Mouse (Mus musculus): ENCODE measurements around the gene Shh. TPM values are rescaled to one million over a fixed set of nuclear protein-coding genes. Genes with fewer than 3 reads are reported as not detected.

Shh gene
- polyA plus RNA-seq (2012; rRNA removed), result 6.6 and 10.0 TPM in 2 replicates

DNA sequence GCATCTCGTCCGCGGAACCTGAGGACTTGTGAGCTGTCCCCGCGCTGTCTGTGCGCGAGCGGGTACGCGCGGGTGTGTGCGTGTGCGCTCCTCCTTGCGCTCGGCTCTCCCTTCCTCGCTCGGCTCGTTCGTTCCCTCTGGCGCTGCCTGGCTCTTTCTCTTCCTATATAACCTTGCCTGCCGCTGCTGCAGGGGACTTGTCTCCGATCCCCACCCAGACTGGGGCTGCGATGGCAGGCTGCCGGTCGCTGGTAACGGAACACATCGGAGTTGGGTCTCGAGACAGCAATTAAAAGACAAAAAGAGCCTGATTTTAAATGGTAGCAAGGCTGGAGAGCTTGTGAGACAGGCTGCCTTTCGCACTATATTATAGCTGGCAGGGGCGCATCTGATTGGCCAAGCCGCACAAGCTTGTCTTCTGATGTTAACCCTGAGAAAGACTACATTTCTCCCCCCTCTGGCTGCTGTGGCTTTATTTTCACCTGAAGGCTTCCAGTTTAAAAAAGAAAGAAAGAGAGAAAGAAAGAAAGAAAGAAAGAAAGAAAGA lies at the start of gene Shh:
TSS of gene Shh (minus strand) at position 497 of the 547 bp plus-strand sequence.
- no peak for DNase-seq (ENCODE audit: low read depth)

DNA sequence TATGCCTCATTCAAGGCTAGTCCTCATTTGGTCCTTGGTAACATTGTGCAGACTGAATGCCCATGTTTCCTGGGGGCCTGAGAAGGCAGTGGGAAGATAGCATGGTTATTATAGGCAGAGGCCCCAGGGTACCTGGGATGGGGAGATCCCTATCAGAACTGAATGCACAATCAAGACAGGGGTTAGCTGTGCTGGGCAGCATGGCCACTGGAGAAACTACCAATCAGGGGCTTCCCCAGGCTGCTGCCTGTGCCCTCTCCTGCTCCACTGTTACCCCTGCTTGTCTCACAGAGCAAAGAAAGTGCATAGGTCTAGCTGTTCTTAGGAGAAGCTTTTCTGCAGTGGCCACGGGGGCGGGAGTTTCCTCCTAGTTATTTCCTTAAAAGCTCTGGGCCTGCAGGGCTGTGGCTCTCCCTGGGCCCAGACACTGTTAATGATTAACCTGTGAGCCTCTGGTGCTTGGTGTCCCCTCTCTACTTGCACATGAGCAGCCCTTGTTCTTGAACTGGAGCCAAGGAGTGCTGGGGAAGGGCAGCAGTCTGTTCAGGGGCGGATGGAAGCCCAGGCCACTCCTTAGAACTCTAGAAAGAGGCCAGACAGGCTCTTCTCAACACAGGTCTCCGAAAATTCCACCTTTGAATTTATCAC lies 33.9 kb upstream of the Shh start:
- no peak for DNase-seq (ENCODE audit: low read depth)

DNA sequence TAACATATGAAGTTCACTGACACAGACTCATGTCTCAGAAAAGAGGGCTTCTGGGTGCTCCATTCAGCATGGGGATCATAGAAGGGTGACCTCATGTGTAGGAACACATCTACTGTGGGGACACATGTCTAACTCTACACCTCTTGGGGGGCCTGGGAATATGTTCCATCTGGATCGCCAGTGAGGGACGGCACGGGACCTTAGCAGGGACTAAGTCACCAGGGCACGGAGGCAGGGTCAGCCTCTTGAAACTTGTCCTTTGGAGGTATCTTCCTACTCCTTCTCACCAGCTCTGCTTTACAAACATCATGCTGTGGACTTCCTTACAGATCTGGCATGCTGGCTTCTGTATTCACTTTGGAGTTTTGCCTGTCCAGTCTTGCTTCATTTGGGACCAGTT lies 31.8 kb upstream of the Shh start:
- DNase-seq (ENCODE audit: low read depth), result no peak

DNA sequence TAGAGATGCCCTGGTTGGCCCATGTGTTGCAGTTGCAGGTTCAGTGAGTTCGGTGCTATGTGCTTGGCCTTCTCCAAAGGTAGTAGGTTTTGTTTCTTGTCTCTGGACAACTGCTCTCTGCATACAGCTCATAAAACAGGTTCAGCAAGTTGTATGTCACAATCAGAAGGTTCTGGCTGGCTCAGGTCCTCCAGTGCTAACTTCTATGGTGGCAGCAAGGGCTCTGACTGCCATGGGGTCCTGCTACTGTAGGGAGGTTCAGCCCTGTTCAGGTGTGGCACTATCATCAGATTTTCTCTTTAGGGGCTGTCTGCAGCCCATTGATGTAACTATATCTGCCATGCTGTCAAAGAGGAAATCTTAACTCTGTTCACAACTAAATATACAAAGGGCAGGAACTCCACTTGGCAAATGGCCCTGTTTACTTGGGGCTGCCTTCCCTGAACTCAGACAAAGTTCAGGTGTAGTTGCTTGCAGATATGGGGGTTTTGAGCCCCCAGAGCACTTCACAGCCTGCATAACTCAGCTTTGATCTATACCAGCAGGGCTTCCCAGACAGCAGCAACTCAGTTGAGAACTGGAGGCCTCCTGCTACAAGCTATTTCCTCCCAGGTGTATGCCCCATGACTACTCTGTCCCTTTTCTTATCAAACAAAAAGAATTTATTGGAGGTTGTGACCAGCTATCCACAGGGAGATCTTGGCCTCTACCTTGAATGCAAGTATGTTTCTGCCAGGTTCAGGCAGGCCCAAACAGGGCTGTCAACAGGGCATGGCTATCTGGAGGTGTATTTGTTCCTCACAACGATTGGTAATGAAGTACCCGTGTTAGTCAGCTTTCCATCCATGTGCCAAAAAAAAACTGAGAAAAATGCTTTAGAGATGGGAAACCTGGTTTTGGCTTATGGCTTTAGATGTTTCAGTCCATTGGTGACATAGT lies 28.9 kb upstream of the Shh start:
- peak; percentile 77 for DNase-seq (ENCODE audit: low read depth)

DNA sequence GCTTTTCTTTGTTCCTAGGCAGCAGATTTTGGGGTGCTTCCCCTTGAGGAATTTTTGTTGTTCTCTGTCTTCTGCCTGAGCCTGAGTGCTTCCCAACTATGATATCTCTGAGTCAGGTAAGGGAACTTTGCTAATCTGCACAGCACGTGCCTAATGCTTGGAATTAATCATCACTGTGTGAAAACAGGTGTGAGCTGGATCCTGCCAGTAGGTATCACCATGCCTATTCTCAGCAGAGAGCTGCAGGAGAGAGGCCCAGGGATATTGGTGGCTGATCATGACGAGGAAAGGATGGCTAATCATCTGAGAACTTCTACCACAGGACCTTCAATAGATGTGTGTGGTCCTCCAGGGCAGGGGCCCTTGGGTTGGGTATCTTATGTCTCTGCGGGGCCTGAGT lies 26.5 kb upstream of the Shh start:
- DNase-seq (ENCODE audit: low read depth), result no peak

DNA sequence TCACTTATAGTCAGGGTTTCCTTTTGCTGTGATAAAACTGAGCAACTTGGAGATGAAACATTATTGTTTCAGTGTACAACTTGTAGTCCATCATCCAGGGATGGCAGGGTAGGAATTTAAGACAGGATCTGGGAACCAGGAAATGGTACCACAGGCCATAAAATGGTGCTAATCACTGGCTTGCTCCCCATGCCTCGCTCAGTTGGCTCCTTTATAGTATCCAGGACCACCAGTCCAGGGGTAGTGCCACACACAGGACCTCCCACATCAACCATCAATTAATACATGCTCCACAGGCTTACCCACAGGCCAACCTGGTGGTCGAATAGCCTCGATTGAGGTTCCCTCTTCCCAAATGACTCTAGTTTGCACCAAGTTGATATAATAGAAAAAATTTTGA lies 15.9 kb upstream of the Shh start:
- no peak for DNase-seq (ENCODE audit: low read depth)

DNA sequence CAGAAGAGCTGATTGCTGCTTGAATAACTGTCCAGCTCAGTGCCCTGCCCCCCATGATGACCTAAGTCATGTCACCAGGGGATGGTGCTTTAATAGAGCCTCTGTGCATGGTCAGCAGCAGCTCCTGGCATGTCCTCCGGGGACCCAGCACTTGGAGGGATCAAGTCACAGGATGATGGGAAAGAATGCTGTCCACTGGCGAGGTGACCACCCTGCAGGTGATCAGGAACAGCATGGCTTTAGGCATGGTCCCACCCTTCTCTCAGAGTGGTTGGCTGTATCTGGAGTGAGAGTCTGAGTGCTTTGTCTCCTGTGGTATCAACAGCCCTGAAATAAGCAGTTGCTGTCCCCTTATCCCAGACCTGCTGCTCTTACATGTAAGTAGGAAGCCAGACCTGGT lies 14.7 kb upstream of the Shh start:
- DNase-seq (ENCODE audit: low read depth), result no peak

DNA sequence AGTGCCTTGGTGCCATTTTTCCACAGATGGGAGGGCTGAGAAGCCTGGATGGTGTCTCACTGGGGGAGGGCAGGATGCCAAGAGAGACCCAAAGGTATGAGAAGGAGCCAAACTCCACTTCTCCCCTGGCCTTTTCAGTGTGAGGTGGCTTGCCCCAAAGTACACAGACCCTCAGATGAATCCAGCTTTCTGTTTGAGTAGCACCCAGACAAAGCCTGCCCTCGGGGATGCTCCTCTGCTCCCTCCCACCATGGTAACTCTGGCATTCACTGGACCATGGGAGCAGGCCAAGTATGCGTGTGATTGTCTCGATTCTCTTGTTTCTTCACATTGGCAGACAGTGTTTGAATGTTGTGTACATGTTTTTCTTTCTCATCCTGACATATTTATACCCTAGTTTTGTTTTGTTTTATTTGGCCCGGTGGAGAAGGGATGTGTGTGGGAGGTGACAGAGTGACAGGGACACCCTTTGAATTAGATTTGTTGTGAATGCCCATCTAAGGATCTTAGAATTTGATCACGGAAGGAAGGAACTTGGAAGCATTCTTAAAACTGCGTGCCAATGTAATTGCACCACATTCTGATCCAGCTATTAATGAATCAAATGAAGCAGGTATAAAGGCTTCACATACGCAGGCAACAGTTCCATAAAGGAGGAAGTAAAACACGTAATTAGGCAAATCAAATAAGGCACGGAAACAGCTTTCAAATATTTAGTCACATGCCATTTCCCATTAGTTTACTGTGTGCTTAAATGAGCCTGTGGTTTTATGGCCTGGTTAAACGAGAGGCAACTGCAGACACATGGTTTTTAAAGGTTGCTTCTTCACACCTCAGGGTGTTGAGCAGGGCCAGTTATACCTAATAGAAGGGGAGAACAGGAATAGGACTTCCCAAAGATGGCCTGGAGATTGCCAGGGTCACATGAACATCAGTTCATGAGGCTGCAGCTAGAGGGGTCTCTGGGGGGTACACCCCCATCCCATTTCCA lies 9.6 kb upstream of the Shh start:
- DNase-seq (ENCODE audit: low read depth), result peak; percentile 59

DNA sequence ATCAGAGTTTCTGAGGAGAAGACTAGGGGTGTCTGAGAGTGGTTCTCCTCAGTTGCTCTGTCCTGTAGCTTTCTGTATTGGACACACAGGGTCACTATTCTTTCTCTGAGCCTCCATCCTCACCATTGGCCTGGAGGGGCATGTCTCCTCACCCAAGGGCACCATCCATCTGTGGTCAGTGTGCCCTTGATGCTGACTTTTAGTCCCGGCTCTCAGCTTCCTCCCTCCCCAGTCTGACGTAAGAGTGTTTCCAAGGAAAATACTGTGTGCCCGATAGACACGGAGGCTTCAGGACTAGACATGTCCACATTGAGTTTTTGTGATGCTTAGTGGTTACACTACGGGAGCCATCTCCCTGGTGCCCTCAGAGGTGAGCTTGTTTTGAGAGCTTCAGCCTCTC lies 6.5 kb upstream of the Shh start:
- DNase-seq (ENCODE audit: low read depth), result no peak

DNA sequence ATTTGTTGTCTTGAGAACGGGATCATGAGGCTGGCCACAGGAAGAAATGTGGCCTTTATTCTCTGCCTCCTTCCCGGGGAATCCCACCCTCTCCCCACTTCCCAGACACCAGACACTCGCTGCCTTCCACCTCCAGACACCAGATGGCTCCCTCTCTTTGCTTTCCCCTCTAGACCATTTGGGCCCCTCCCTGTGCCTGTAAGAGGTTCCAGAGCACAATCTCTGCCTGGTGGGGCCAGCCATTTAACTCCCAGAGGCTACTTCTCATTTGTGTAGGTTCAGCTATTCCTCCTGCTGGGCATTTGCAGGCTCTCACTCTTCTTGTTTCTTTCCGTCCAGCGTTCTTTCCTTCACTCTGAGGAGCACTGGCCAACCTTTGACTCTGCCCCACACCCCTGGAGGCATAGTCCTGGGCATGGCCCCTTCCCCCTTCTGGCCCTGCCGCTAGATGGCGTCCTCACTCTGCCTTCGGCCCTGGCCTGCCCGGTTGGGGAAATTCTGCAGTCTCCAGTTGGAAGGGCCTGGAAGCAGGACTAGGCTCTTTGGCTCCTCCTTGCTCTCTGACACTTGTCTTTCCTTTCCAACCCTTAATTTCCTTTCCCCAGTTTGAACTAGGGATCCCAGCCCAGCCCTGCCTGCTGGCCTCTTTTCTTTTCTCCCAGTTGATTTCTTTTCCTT lies 2.6 kb upstream of the Shh start:
- DNase-seq (ENCODE audit: low read depth), result no peak

DNA sequence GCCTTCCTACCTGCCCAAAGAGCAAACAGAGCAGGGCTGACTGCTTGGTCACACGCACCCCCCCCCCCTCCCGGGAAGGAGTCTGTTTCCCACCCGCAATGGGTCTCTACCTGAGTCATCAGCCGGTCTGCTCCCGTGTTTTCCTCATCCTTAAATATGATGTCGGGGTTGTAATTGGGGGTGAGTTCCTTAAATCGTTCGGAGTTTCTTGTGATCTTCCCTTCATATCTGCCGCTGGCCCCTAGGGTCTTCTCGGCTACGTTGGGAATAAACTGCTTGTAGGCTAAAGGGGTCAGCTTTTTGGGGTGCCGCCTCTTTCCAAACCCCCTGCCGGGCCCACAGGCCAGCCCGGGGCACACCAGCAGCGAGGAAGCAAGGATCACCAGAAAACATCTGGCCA lies 705 bp downstream of the Shh start:
- no peak for DNase-seq (ENCODE audit: low read depth)

DNA sequence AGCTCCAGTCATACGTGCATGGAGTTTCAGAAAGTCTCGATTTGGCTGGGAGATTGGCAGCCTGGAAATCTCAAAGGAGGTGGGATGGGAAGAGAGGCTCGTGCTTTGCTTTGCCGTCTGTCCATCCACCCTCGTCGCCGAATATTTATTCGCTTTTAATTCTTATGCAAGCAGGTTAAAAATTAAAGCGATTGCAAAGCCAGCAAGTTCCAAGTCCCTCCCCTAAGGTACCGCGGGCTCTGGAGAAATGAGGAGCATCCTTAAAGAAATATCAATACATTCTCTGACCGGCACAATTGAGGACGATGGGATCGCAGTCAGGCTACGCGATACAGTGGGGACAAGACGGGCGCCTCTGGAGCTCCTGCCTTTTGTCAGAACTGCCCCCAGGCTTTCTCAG lies 1.5 kb downstream of the Shh start:
- no peak for DNase-seq (ENCODE audit: low read depth)

DNA sequence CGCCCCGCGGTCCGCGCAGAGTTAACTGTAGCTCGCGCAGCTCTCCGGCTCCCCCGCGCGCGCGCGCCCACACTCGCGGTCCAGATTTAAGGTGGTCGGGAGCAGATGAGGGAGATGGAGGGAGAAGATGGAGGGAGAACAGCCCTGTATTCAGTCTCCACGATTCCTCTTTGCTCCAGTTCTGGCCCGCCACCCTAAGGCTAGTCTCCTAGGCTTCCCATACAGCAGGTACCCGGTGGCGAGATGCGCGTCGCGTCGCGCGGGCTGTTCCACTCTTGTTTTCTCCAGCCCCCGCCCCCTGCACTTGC lies 2.0 kb downstream of the Shh start:
- DNase-seq (ENCODE audit: low read depth), result no peak

DNA sequence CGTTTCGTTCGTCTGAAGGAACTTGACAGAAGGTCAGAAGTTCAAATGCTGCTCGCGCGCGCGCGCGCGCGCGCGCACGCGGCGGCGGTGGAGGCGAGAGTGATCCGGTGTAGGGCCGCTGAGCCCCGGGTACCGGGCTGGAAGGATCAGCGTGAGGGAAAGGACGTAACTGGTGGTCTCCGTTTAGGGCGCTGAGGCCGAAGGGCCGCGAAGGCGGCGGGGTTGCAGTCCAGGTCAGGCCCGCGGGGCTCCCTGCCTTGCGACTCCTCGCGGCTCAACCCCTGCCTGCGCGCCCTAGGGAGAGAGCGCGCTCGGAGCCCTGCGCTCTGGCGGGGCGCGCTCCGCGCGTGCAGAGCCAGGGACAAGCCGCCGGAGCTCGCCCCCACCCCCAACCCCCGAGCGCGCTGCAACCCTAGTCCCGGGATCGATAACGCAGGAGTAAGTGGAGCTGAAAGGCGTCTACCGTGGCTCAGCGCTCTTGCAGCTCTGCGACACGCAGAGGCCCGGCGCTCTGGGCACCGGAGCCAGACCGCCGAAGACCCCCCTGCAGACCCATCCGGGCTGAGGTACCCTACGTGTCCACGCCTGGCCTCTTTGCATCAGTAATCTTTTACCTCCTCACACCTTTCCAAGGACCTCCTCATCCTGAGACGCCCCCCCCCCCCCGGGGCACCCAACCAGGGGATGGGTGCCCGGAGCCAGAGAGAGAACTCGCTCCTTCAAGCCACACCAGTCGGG lies 2.5 kb downstream of the Shh start:
- no peak for DNase-seq (ENCODE audit: low read depth)

DNA sequence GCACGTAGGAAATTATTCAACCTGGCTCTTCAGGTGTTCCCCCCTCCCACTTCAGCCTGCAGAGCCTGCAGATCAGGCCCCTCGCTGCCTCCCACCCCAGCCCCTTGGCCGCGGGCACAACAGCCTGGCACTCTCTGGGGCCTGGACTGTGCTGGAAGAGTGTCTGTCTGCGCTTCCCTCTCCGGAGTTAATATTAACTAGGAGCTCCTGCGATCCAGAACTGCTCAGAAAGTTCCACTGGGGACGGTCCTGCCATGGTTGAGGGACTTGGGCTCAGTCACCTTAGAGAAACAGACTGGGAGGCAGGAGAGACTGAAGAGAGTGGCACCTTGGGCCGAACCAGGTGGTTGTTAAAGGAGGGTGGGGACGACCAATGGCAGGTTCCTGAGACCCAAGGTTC lies 3.4 kb downstream of the Shh start:
- no peak for DNase-seq (ENCODE audit: low read depth)

DNA sequence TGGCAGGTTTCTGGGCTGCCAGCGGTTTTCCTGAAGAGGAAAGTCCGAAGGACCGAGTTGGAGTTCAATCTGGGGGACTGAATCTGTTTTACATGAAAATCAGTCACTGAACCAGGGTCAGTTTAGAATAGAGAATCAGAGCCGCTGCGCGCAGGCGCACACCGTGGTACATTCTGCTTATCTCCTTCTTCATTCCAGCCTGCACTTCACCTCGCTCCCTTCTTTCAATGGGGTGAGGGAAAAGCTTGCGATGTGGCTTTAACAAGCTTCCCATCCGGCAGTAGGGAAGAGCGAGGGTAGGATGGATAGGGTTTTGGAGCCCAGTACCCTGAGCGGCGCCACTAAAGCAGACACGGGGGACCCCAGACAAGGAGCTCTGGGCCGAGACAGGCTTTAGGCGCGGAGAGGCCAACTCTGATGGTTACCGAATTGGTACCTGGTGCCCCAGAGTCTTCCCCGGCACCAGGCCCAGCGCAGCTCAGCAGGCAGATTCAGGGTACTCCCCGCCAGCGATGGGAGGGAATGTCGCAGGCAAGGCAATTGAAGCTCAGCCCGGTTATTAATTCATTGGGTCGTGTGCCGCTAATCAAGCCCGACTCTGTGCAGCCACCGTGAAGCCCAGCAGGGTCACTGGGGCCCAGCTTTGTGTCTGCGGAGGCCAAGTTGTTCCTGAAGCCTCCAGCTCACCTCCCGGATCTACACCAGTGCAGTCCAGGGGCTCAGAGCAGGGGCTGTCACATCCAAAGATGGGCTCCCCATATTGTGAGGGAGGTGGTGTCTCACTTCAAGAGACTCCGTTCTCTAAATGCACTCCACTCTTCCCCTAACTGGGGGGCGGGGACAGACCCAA lies 4.1 kb downstream of the Shh start:
- no peak for DNase-seq (ENCODE audit: low read depth)

DNA sequence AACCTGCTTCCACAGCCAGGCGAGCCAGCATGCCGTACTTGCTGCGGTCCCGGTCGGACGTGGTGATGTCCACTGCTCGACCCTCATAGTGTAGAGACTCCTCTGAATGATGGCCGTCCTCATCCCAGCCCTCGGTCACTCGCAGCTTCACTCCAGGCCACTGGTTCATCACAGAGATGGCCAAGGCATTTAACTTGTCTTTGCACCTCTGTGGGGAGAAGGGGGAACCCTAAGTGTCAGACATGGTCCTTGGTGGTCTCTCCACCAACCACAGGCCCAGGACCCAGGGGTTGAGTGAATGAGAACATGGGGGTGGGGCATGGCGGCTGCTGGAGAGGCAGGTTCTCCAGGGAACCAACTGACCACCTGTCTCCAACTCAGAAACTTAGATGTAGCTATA lies 5.7 kb downstream of the Shh start:
- DNase-seq (ENCODE audit: low read depth), result no peak

DNA sequence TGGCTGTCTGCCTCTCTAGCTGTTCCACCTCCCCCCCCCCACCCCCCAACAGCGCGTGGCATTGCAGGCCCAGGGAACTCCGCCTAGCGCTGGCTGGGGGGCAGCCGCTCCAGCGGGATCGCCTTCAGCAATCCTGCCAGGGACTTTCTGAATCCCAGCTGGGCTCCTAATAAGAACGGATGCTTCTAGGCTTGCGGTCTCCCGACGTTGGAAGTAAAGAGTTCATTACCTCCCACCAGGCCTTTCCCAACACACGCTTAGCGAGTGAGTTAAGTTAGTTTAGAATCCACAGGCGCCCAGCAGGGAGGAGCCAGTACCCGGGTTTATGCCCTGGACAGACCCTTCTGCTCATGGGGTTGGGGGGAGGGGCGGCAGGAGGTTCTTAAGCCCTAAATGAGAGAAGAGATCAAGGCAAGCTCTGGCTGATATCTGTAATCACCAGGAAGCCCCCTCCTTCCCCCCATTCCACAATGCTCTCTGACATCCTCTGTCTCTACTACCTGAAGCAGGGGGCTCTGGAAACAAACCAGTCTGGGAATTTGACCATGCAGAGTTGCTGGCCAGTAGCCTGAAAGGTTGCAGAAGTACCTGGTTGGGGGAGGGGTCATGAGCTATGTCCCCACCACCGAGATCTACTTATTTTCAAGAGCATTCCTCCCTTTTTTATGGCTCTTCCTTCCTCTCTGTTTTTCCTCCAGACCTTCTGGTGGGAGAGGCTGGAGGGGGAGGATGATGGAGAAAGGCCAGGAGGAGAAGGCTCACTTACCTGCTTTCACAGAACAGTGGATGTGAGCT lies 6.3 kb downstream of the Shh start:
- no peak for DNase-seq (ENCODE audit: low read depth)
